Mouse (Mus musculus) liver, embryonic 16.5 days (tissue): Measurements from ENCODE around the gene Ptpn6. TPM values are rescaled to one million over a fixed set of nuclear protein-coding genes. Genes with fewer than 3 reads are reported as not detected.
"Not testable (repeated sequence)": the region's sequence is repeated elsewhere in the genome, so short reads cannot be mapped to it uniquely, and the experiment has no call there.

Experiments used
- ATAC-seq: fragments of 200-750 bp; cut with Nextera tagmentation; 2 replicates; pipeline ENCODE4 v1.8.0; 2017; ENCODE audit warnings: low read depth, mild to moderate bottlenecking, moderate number of reproducible peaks, moderate library complexity
- H3K27ac ChIP-seq: fragments of 300-500 bp; sonication (generic); 2 replicates; pipeline ENCODE4 v1.5.1; 2014; ENCODE audit warnings: mild to moderate bottlenecking, low read length
- H3K27me3 ChIP-seq: fragments of 300-500 bp; sonication (generic); 2 replicates; pipeline ENCODE4 v1.6.1; 2014; ENCODE audit warnings: low read depth, low read length, mixed read lengths; ENCODE audit not compliant: control insufficient read depth, insufficient read depth
- H3K36me3 ChIP-seq: fragments of 300-500 bp; sonication (generic); 2 replicates; pipeline ENCODE4 v1.6.1; 2014; ENCODE audit warnings: mild to moderate bottlenecking; ENCODE audit not compliant: control insufficient read depth, insufficient read depth
- H3K4me1 ChIP-seq: fragments of 300-500 bp; sonication (generic); 2 replicates; pipeline ENCODE4 v1.6.1; 2014; ENCODE audit warnings: low read depth, low read length, mixed read lengths; ENCODE audit not compliant: control insufficient read depth
- H3K4me2 ChIP-seq: fragments of 300-500 bp; sonication (generic); 2 replicates; pipeline ENCODE4 v1.6.1; 2014; ENCODE audit warnings: low read depth, low read length, mixed read lengths
- H3K4me3 ChIP-seq: fragments of 300-500 bp; sonication (generic); 2 replicates; pipeline ENCODE4 v1.5.1; 2014; ENCODE audit warnings: low read depth, mild to moderate bottlenecking, low read length
- H3K9ac ChIP-seq: fragments of 300-500 bp; sonication (generic); 2 replicates; pipeline ENCODE4 v1.6.1; 2014; ENCODE audit warnings: low read depth, low read length
- H3K9me3 ChIP-seq: fragments of 300-500 bp; sonication (generic); replicated peaks from 2 replicates; pipeline ENCODE4 v1.6.1; 2016; ENCODE audit warnings: low read length; ENCODE audit not compliant: control insufficient read depth
- WGBS: fragments of 180-500 bp; shearing (Covaris S2); extraction: QIAGEN DNeasy Blood & Tissue Kit; methylation state at CpG from one replicate; pipeline ENCODE4 v1.1.7; 2014; ENCODE audit not compliant: insufficient replicate concordance; 5-methylcytosine and 5-hydroxymethylcytosine counted together
- polyA plus RNA-seq: library from polyadenylated mRNA; unstranded; fragments of >200 nt; fragmentation: Nextera tagmentation; extraction: Ambion mirVana; gene quantifications from 2 replicates; pipeline ENCODE4 v1.2.1, GENCODE M21; 2015

The Ptpn6 gene
- polyA plus RNA-seq, 1 experiment from 2014 or later = 38.3 TPM

DNA sequence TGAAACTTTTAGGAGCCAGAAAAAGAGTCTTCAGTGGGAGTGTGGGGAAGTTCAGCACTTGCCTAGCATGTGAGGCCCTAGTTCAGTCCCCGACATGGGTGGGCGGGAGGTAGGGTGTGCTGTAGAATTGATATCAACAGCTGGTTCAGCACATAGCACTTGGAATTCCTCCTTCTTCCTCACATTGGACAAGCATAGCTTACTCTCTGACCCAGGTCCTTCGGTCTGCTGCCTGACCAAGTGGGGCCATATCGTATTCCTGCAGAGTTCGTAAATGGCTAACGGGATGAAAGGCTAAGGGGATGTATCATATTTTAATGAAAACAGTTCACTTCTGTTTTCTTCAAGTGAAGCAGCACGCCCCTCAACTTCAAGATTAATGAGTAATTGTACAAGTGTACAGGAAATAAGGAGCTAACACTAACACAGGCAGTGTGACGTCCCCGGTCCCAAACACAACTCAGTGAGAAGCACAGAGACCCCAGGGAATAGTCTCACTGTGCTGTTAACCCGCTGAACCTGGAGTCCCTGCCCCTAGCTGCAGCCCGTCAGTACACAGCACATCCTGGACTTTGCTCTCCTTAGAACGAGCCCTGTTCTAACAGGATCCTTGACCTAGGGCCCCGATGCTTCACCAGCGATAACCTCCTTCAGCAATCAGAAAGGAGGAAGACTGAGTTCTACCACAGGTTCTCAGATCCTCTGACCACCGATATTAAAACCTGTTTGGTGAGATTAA lies 45.1 kb downstream of the Ptpn6 start:
- Histone ChIP-seq H3K4me1 (peaks cover 21% of the 10 kb centered on the region), H3K9me3 (no peaks in the 10 kb centered on the region), H3K27me3 (no peaks in the 10 kb centered on the region), H3K27ac (no peak overlapping the region), H3K36me3 (no peaks in the 10 kb centered on the region; the same call in 1 of the 2 replicates), H3K4me3 (no peak overlapping the region), H3K4me2 (no peak overlapping the region), H3K9ac (no peak overlapping the region)
- WGBS = 79% methylated on average over 15 of the region's 15 CpGs
- no peak; the same call in 1 of the 2 replicates for ATAC-seq

- no peaks in the 10 kb centered on the region for H3K27me3 ChIP-seq
- peak overlapping the region; percentile 60 for H3K27ac ChIP-seq
- H3K9me3 ChIP-seq = no peaks in the 10 kb centered on the region
- H3K4me3 ChIP-seq = no peak overlapping the region
- no peak overlapping the region for H3K9ac ChIP-seq
- H3K4me1 ChIP-seq = peaks cover 38% of the 10 kb centered on the region
- H3K4me2 ChIP-seq = no peak overlapping the region
- 55% methylated on average over 3 of the region's 3 CpGs for WGBS
- peak; percentile 38; the same call in 1 of the 2 replicates for ATAC-seq
- H3K36me3 ChIP-seq = no peaks in the 10 kb centered on the region; the same call in 1 of the 2 replicates
Measured at GRCm38 (mm10) chr6:124690517-124690916, 48.0 kb downstream of the Ptpn6 start.

DNA sequence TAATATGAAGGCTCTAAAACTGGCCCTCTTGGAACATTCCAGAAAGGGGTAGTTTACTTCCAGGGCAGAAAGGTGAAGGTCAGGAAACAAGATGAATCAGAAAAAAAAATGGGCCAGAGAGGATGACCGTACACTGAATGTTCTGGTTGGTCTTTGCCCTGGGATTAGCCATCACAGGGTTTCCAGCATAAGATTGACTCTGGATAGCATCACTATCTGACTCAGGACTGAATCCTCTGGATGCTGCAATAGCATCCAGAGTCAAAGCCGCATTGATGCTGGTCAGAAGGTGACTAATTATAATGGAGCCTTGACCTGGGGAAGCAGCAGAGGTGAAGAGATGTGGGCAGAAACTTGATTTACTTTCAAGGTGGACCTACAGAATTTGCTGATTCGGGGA lies 49.5 kb downstream of the Ptpn6 start:
- Histone ChIP-seq H3K4me2 (no peak overlapping the region), H3K4me3 (no peak overlapping the region), H3K27ac (no peak overlapping the region), H3K27me3 (no peaks in the 10 kb centered on the region), H3K9ac (no peak overlapping the region), H3K4me1 (peaks cover 43% of the 10 kb centered on the region), H3K36me3 (no peaks in the 10 kb centered on the region), H3K9me3 (no peaks in the 10 kb centered on the region)
- no peak for ATAC-seq
- whole genome bisulfite sequencing = 81% methylated on average over 3 of the region's 3 CpGs

DNA sequence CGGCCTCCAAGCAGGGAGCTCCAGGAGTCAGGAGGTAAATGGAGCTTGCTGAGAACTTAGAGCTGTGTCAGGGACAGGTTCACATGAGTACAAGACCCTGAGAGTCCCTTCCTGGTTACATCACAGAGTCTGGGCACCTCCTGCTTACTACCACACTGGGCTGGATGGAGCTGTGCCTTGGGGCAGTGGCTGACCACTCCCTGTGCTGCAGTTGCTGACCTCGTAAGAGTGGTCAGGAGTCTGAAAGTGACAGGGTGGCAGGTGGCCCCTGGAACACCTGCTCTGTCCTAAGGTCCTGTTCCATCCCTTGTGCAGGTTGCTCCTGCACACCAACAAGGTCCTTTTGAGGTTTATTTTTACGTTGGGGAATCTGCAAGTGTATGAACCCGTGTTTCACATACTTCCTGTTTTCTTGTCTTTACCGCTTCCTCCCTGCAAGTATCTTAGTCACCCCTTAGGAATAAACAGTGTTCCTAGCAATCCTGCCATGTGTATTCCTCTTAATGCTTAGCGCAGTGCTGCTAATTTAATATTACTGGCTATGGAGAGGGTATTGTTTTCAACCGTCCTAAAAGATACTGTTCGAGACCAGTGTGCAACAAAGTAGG lies 50.3 kb downstream of the Ptpn6 start:
- 54% methylated on average over 8 of the region's 8 CpGs for WGBS
- Histone ChIP-seq H3K27me3 (no peaks in the 10 kb centered on the region), H3K4me3 (no peak overlapping the region), H3K9me3 (no peaks in the 10 kb centered on the region), H3K27ac (0 out of 2 replicates have a peak overlapping the region, but pooled peaks have one; percentile 35), H3K36me3 (no peaks in the 10 kb centered on the region), H3K9ac (no peak overlapping the region), H3K4me2 (no peak overlapping the region), H3K4me1 (peaks cover 47% of the 10 kb centered on the region)
- ATAC-seq = no peak

DNA sequence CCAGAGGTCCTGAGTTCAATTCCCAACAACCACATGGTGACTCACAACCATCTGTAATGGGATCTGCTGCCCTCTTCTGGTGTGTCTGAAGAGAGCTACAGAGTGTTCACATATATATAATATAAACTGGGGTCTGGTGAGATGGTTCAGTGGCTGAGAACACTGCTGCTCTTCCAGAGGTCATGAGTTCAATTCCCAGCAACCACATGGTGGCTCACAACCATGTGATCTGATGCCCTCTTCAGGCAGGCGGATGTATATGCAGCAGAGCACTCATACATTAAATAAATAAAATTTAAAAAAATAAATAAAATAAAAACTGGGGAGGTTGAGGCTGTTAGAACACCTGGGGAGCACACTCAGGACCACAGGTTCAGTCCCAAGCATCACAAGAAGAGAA lies 51.9 kb downstream of the Ptpn6 start:
- H3K4me2 ChIP-seq, ATAC-seq, H3K27me3 ChIP-seq, H3K9me3 ChIP-seq, H3K9ac ChIP-seq, H3K27ac ChIP-seq, H3K36me3 ChIP-seq, H3K4me3 ChIP-seq: not testable (repeated sequence)
- peaks cover 56% of the 10 kb centered on the region for H3K4me1 ChIP-seq
- WGBS = 66% methylated on average over 1 of the region's 1 CpGs

DNA sequence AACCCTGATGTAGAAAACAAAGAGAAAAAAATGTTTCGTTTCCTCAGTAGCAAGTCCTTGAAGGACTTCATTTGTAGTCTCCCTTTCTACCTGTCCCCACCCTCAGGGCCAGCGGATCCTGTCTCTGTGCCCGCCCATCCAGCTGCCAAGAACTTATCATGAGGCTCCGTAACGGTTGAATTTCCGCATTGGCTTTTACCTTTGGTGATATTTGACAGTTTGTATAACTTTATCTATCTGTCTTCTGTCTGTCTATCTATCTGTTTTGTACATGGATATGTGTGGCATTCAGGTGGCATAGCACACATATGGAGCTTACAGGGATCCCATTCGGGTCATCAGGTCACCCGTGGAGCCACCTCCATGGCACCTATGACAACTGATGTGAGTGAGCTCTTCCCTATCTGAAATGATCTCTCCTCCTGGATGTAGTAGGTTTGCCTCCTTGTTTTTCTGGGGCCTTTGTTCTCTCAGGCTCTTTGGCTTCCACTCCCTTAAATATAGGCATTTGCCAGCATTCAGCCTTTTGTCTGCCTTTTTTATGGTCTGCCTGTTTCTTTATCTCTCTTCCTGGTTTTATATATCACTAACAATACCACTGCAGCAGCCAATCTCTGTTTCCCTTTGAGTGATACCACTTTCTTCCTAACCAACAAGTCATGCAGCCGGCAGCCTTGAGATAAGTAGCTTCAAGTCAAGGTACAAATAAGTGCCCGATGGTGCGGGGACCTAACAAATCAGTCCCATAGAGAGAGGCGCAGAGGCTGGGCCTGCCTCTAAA lies 52.7 kb downstream of the Ptpn6 start:
- Histone ChIP-seq H3K27ac (peak overlapping the region; percentile 60), H3K4me2 (peak overlapping the region; percentile 24), H3K9me3 (no peaks in the 10 kb centered on the region), H3K4me3 (no peak overlapping the region), H3K9ac (no peak overlapping the region), H3K4me1 (peaks cover 56% of the 10 kb centered on the region), H3K27me3 (no peaks in the 10 kb centered on the region), H3K36me3 (no peaks in the 10 kb centered on the region)
- peak; percentile 27; the same call in 1 of the 2 replicates for ATAC-seq
- 29% methylated on average over 12 of the region's 12 CpGs for WGBS

DNA sequence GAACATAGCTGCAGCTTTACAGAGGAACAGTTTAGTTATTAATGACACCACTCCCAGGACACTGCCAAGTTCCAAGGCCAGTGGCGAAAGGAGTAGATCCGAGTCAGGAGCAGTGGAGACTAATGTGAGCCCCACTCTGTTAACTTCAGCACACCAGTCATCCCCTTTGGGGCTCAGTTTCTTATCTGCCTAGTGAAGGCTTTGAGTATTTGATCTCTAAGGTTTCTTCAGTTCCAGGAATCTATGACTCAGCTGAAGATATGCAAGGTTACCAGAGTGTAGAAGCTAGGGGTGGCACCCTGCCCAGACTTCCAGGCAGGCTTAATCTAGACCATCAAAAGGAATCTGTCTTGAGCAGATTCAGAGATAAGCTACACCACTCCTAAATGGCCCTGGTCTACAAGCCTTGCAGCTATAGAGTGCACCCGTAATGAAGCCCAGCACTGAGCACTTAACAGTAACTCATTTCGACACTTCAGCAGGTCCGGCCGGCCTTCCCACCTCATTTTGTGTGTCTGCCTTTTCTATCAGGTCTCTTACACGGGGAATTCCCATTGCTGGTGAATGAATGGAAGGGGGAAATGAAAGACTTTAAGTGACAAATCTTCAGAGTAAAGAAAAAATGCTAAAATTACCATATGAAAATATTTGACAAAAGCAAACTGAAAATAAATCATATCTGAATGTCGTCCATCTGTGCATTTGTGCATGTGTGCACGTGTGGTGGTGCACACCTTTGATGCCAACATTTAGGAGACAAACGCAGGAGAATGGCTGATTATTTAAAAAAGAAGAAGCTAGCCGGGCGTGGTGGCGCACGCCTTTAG lies 54.7 kb downstream of the Ptpn6 start:
- Histone ChIP-seq H3K9me3 (no peaks in the 10 kb centered on the region), H3K9ac (no peak overlapping the region; the same call in 1 of the 2 replicates), H3K27ac (peak overlapping the region; percentile 57), H3K27me3 (no peaks in the 10 kb centered on the region), H3K36me3 (no peaks in the 10 kb centered on the region), H3K4me1 (peaks cover 50% of the 10 kb centered on the region), H3K4me3 (no peak overlapping the region), H3K4me2 (peak overlapping the region; percentile 40)
- ATAC-seq = peak; percentile 88
- WGBS = 46% methylated on average over 14 of the region's 14 CpGs

DNA sequence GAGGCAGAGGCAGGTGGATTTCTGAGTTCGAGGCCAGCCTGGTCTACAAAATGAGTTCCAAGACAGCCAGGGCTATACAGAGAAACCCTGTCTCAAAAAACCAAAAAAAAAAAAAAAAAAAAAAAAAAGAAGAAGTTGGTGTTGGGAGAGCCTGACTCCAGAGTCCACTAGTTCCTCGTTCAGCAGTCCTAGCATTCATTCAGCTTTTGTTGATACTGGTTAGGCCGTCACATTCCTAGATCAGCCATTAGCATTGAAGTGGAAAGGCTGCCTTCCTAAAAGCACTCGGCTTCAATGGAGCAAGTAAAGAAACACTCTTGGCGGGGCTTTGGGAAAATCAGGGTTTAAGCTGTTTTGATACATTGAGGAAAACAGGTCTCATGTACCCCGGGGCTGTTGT lies 56.2 kb downstream of the Ptpn6 start:
- WGBS = 52% methylated on average over 6 of the region's 6 CpGs
- not testable (repeated sequence) for H3K4me3 ChIP-seq, ATAC-seq

More for the DNA sequence above, 56.2 kb downstream of the Ptpn6 start:
- not testable (repeated sequence) for H3K9ac ChIP-seq, H3K4me2 ChIP-seq, H3K36me3 ChIP-seq, H3K27ac ChIP-seq, H3K27me3 ChIP-seq, H3K9me3 ChIP-seq
- H3K4me1 ChIP-seq = peaks cover 40% of the 10 kb centered on the region
